In genomic region chr3:143919744-143920143, GRCm38 (mm10) we compare ENCODE assay signal across 35 mouse cellular contexts.
"Had no signal": no experiment of that assay in that cellular context is flagged by ENCODE, and none has a peak within 500 bp of the region (broad histone marks: within the 10 kb centered on the region; RNA-seq: fewer than 3 reads in every experiment).

No protein-coding gene starts in this region.

- H3K27ac ChIP-seq: heart, embryonic 10.5 days; heart, embryonic 13.5 days; heart, embryonic 15.5 days; hindbrain, embryonic 10.5 days; hindbrain, embryonic 12.5 days; hindbrain, embryonic 13.5 days; hindbrain, embryonic 14.5 days; hindbrain, embryonic 15.5 days; hindbrain, postnatal 0 days; intestine, embryonic 15.5 days; kidney, embryonic 15.5 days; kidney, postnatal 0 days; layer of hippocampus, adult 2 months had no signal

- ATAC-seq: hindbrain, embryonic 16.5 days; hindbrain, postnatal 0 days; inflammation-experienced regulatory T-cells, adult 6 months; intestine, embryonic 15.5 days; intestine, embryonic 16.5 days; intestine, postnatal 0 days had no signal

- H3K27me3 ChIP-seq: heart, embryonic 12.5 days; heart, embryonic 13.5 days; heart, embryonic 15.5 days; hindbrain, embryonic 12.5 days; hindbrain, embryonic 13.5 days; hindbrain, embryonic 15.5 days; intestine, embryonic 15.5 days; kidney, embryonic 15.5 days had no signal

- H3K4me1 ChIP-seq: heart, embryonic 10.5 days; hindbrain, embryonic 10.5 days; hindbrain, embryonic 12.5 days; intestine, embryonic 15.5 days had no signal

- H3K36me3 ChIP-seq: heart, embryonic 10.5 days; heart, embryonic 12.5 days; heart, embryonic 13.5 days; heart, embryonic 15.5 days; hindbrain, embryonic 10.5 days; hindbrain, embryonic 12.5 days; hindbrain, embryonic 13.5 days; hindbrain, embryonic 15.5 days; intestine, embryonic 15.5 days; kidney, embryonic 15.5 days had no signal

- H3K4me3 ChIP-seq: heart, embryonic 10.5 days; heart, embryonic 12.5 days; heart, embryonic 13.5 days; heart, embryonic 15.5 days; hindbrain, embryonic 10.5 days; hindbrain, embryonic 12.5 days; hindbrain, embryonic 13.5 days; hindbrain, embryonic 15.5 days; intestine, embryonic 15.5 days; kidney, embryonic 15.5 days; layer of hippocampus, adult 2 months had no signal

- H3K4me2 ChIP-seq: heart, embryonic 11.5 days; heart, embryonic 12.5 days; heart, embryonic 13.5 days; heart, embryonic 15.5 days; hindbrain, embryonic 12.5 days; hindbrain, embryonic 13.5 days; hindbrain, embryonic 14.5 days; hindbrain, embryonic 15.5 days; intestine, embryonic 15.5 days; kidney, embryonic 15.5 days had no signal

- DNase-seq: heart, postnatal 10 days; heart, postnatal 14 days; heart, postnatal 36 days; heart, postnatal 4 days; kidney, adult 11 months; kidney, adult 18-20 months; kidney, adult 2 months; kidney, adult 8-10 months; kidney, adult 9 months; kidney, postnatal 10 days; kidney, postnatal 14 days; kidney, postnatal 25 days; kidney, postnatal 36 days; kidney, postnatal 4 days; layer of hippocampus, adult 9-11 months; layer of hippocampus, postnatal 36 days had no signal

- H3K9me3 ChIP-seq: heart, embryonic 10.5 days; heart, embryonic 12.5 days; heart, embryonic 13.5 days; heart, embryonic 15.5 days; hindbrain, embryonic 10.5 days; hindbrain, embryonic 12.5 days; hindbrain, embryonic 13.5 days; hindbrain, embryonic 15.5 days; intestine, embryonic 15.5 days; kidney, embryonic 15.5 days had no signal

- H3K9ac ChIP-seq: heart, embryonic 12.5 days; heart, embryonic 13.5 days; heart, embryonic 15.5 days; hindbrain, embryonic 12.5 days; hindbrain, embryonic 13.5 days; hindbrain, embryonic 14.5 days; hindbrain, embryonic 15.5 days; intestine, embryonic 15.5 days; kidney, embryonic 15.5 days had no signal
